Mouse (Mus musculus) limb, embryonic 14.5 days (tissue): ENCODE measurements around the gene Ccdc177. TPM values are rescaled to one million over a fixed set of nuclear protein-coding genes. Genes with fewer than 3 reads are reported as not detected.

Source experiments
- ATAC-seq: fragments of 200-750 bp; cut with Nextera tagmentation; 2 replicates; pipeline ENCODE4 v1.8.0; 2017; ENCODE audit warnings: low read depth, moderate number of reproducible peaks, moderate TSS enrichment; ENCODE audit not compliant: low FRiP score
- DNase-seq: peaks from one replicate; pipeline ENCODE4 v3.0.0-alpha.2; 2015; ENCODE audit warnings: low spot score
- H3K27ac ChIP-seq: fragments of 300-500 bp; sonication (generic); replicated peaks from 2 replicates; pipeline ENCODE4 v1.5.1; 2014; ENCODE audit warnings: low read depth, mild to moderate bottlenecking, low read length, moderate library complexity, mixed read lengths
- H3K27me3 ChIP-seq: fragments of 300-500 bp; sonication (generic); 2 replicates; pipeline ENCODE4 v1.6.1; 2014; ENCODE audit warnings: low read length, mixed read lengths; ENCODE audit not compliant: control insufficient read depth, insufficient read depth
- H3K36me3 ChIP-seq: fragments of 300-500 bp; sonication (generic); 2 replicates; pipeline ENCODE4 v1.6.1; 2014; ENCODE audit warnings: mild to moderate bottlenecking, low read length, moderate library complexity, mixed read lengths; ENCODE audit not compliant: control insufficient read depth, insufficient read depth
- H3K4me1 ChIP-seq: fragments of 300-500 bp; sonication (generic); 2 replicates; pipeline ENCODE4 v1.6.1; 2014; ENCODE audit warnings: antibody characterized with exemption, low read length, mixed read lengths; ENCODE audit not compliant: control insufficient read depth, insufficient read depth
- H3K4me2 ChIP-seq: fragments of 300-500 bp; sonication (generic); replicated peaks from 2 replicates; pipeline ENCODE4 v1.6.1; 2014; ENCODE audit warnings: low read depth, mild to moderate bottlenecking, low read length, moderate library complexity; ENCODE audit not compliant: severe bottlenecking
- H3K4me3 ChIP-seq: fragments of 300-500 bp; sonication (generic); replicated peaks from 2 replicates; pipeline ENCODE4 v1.5.1; 2014; ENCODE audit warnings: low read length
- H3K9ac ChIP-seq: fragments of 300-500 bp; sonication (generic); 2 replicates; pipeline ENCODE4 v1.6.1; 2014; ENCODE audit warnings: mild to moderate bottlenecking, low read depth, low read length, moderate library complexity; ENCODE audit not compliant: severe bottlenecking
- H3K9me3 ChIP-seq: fragments of 300-500 bp; sonication (generic); 2 replicates; pipeline ENCODE4 v1.6.1; 2016; ENCODE audit warnings: low read length; ENCODE audit not compliant: control insufficient read depth
- POLR2A ChIP-seq: fragments of 200-500 bp; IDR thresholded peaks from 2 replicates; pipeline ENCODE4 v1.8.0; 2012; ENCODE audit warnings: inconsistent platforms, mild to moderate bottlenecking, moderate library complexity, borderline replicate concordance; ENCODE audit not compliant: insufficient read depth, insufficient read length; ENCODE audit errors: extremely low read depth
- WGBS: fragments of 180-500 bp; shearing (Covaris S2); extraction: QIAGEN DNeasy Blood & Tissue Kit; methylation state at CpG from one replicate; pipeline ENCODE4 v1.1.7; 2014; 5-methylcytosine and 5-hydroxymethylcytosine counted together
- polyA plus RNA-seq, 2 experiments: library from polyadenylated mRNA; depleted of rRNA in 1 of 2; stranded (reverse) in 1 of 2; unstranded in 1 of 2; fragments of >200 nt; fragmentation: Nextera tagmentation in 1 of 2; extraction: Ambion mirVana in 1 of 2; gene quantifications; 2 replicates each; pipeline versions ENCODE4 v1.2.1 to v1.2.3; 2012 to 2014

The Ccdc177 gene
- polyA plus RNA-seq, 2 experiments = 0.07 to 0.10 TPM

GRCm38 (mm10) chr12:80785597-80785996, 25.1 kb upstream of the Ccdc177 start:
- DNase-seq = no peak
- peaks cover 4% of the 10 kb centered on the region for H3K4me1 ChIP-seq
- 82% methylated on average over 4 of the region's 4 CpGs for WGBS
- TF ChIP-seq POLR2A = no peak
- no peak overlapping the region for H3K4me3 ChIP-seq
- no peak for ATAC-seq
- no peaks in the 10 kb centered on the region for H3K9me3 ChIP-seq
- no peak overlapping the region for H3K4me2 ChIP-seq
- H3K27ac ChIP-seq = no peak overlapping the region
- H3K9ac ChIP-seq = no peak overlapping the region
- no peaks in the 10 kb centered on the region for H3K36me3 ChIP-seq
- H3K27me3 ChIP-seq = no peaks in the 10 kb centered on the region

DNA sequence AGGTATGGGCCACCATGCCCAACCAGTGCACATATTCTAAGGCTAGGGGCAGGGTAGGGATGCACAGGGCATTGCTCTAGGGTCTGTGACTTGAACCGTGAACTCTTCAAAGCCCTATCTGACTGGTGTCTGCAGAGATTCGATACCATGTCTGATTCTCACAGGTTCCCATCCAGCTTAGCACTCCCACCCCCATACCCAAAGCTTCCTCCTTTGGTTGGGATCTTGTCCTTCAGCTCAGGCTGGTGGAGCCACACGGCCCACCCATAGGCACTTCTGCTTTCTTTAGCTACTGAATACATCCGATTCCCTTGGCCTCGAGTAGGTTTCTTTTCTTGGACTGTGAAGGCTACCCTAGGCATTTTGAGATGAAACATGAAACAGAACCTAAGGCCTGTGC, 24.5 kb upstream of the Ccdc177 start:
- no peak for DNase-seq
- TF ChIP-seq POLR2A = no peak

GRCm38 (mm10) chr12:80783889-80784288, 23.4 kb upstream of the Ccdc177 start:
- no peak for TF ChIP-seq POLR2A
- WGBS = 57% methylated on average over 1 of the region's 1 CpGs

More for the DNA sequence above, 24.5 kb upstream of the Ccdc177 start:
- Histone ChIP-seq H3K27ac (no peak overlapping the region), H3K9me3 (no peaks in the 10 kb centered on the region), H3K27me3 (no peaks in the 10 kb centered on the region), H3K9ac (no peak overlapping the region), H3K4me1 (peaks cover 4% of the 10 kb centered on the region), H3K4me2 (no peak overlapping the region), H3K4me3 (no peak overlapping the region), H3K36me3 (no peaks in the 10 kb centered on the region)
- WGBS = 85% methylated on average over 5 of the region's 5 CpGs
- ATAC-seq = no peak

GRCm38 (mm10) chr12:80782892-80783291, 22.4 kb upstream of the Ccdc177 start:
- whole genome bisulfite sequencing = 45% methylated on average over 3 of the region's 3 CpGs
- Histone ChIP-seq H3K36me3 (no peaks in the 10 kb centered on the region), H3K4me2 (no peak overlapping the region), H3K27me3 (no peaks in the 10 kb centered on the region), H3K27ac (no peak overlapping the region), H3K4me1 (no peaks in the 10 kb centered on the region), H3K9ac (no peak overlapping the region), H3K4me3 (no peak overlapping the region), H3K9me3 (no peaks in the 10 kb centered on the region)
- TF ChIP-seq POLR2A = no peak
- DNase-seq (no peak), ATAC-seq (no peak)

More at GRCm38 (mm10) chr12:80783889-80784288, 23.4 kb upstream of the Ccdc177 start:
- Histone ChIP-seq H3K4me1 (no peaks in the 10 kb centered on the region), H3K4me2 (no peak overlapping the region), H3K9me3 (no peaks in the 10 kb centered on the region), H3K9ac (no peak overlapping the region), H3K36me3 (no peaks in the 10 kb centered on the region), H3K4me3 (no peak overlapping the region), H3K27me3 (no peaks in the 10 kb centered on the region), H3K27ac (no peak overlapping the region)
- ATAC-seq (no peak), DNase-seq (no peak)

DNA sequence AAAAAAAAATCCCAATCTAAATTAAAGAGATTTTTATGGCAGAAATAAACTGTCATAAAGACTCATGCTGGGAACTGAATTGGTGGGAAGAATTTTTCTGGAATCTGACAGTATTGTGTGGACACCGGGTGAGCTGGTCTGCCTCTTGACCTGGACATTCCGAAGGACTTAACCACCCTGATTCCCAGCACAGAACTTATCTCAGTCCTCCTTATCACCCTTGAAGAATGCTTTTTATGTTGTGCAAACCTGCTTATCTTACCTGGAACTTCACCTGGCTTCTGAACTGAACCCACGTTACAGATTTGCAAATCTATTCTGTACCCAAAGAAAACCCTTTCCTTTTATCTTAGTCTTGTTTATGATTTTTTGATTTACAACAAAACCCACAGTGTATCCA, 21.7 kb upstream of the Ccdc177 start:
- H3K9me3 ChIP-seq = no peaks in the 10 kb centered on the region
- 81% methylated on average over 3 of the region's 3 CpGs for WGBS
- TF ChIP-seq POLR2A = no peak
- DNase-seq (no peak), ATAC-seq (no peak)
- H3K4me2 ChIP-seq = no peak overlapping the region
- no peak overlapping the region for H3K9ac ChIP-seq
- no peaks in the 10 kb centered on the region for H3K36me3 ChIP-seq
- no peaks in the 10 kb centered on the region for H3K4me1 ChIP-seq
- no peaks in the 10 kb centered on the region for H3K27me3 ChIP-seq
- no peak overlapping the region for H3K4me3 ChIP-seq
- no peak overlapping the region for H3K27ac ChIP-seq

- TF ChIP-seq POLR2A = no peak
- no peak for ATAC-seq
- WGBS = 89% methylated on average over 4 of the region's 4 CpGs
Measured at GRCm38 (mm10) chr12:80779760-80780159, 19.3 kb upstream of the Ccdc177 start.

More at GRCm38 (mm10) chr12:80779760-80780159, 19.3 kb upstream of the Ccdc177 start:
- no peak overlapping the region for H3K4me3 ChIP-seq
- no peak for DNase-seq
- H3K36me3 ChIP-seq = no peaks in the 10 kb centered on the region
- no peaks in the 10 kb centered on the region for H3K27me3 ChIP-seq
- no peaks in the 10 kb centered on the region for H3K4me1 ChIP-seq
- H3K9ac ChIP-seq = no peak overlapping the region
- no peak overlapping the region for H3K27ac ChIP-seq
- no peak overlapping the region for H3K4me2 ChIP-seq
- no peaks in the 10 kb centered on the region for H3K9me3 ChIP-seq
